Mouse (Mus musculus) urinary bladder, postnatal 25 days (tissue): ENCODE measurements at regions not wholly inside any gene's neighbourhood (a gene's known extent, or its start where the extent isn't known, plus 50 kb on each side); places are given as distances from the start of the nearest gene placed in this dataset.
A peak's percentile ranks its signal among the peaks of the same experiment; 100 is the strongest.

ENCODE experiments used
- DNase-seq: peaks from one replicate; pipeline ENCODE4 v3.0.0; 2022; ENCODE audit warnings: low spot score

DNA sequence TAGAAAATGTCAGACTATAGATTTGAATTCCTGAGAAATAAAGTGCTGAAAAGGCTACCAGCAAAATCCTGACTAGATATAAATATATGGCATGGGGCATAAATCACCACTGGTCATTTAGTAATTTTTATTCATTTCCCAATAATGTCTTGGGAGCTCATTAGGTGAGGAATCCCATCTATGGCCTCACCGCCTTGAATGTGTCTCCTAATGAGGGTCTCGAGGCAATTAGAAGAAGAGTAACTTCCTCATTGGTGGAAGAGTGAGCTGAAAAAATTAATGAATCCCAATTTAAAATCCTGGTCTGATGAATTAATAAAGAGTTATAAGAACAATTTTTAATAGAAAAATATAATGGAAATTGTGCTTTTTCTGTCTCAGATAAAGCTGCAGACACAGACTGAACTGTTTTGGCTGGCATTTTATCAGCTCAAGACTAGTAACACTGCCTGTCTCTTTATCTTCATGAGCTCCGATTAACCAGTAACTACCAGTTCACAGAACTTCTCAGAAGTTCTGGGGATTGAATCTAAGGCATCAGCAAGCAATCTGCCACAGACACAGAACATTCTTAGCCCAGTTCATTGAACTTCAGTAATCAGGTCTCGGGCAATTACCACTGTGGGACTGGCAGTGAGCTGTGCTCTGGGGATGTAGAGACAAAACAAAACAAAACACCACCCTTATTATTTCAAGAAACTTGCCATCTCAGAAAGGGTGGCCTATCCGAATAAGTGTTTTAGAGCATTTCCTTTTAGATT, 170.7 kb downstream of the Plpp3 start:
- no peak for DNase-seq

DNA sequence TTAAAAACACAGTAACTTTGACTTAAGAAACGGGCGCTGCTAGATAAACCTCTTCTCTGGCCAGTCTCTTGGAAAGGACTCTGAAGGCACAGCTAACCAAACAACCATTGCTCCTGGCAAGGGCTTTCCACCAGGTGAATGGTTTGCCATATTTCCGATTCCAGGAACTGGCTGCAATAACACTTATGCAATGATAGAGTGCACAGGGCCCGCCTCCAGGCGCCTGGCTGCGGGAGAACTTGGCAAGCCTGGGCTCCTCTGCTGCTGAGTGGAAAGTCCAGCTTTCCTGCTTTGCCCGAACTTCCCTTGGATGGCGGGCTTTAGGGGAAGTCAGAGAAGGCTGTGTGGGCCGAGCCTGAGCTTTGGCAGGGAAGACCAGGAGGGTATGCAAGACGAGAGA, 171.6 kb downstream of the Plpp3 start:
- peak; percentile 31 for DNase-seq

GRCm38 (mm10) chr4:105332081-105332480, 174.9 kb downstream of the Plpp3 start:
- DNase-seq = no peak

DNA sequence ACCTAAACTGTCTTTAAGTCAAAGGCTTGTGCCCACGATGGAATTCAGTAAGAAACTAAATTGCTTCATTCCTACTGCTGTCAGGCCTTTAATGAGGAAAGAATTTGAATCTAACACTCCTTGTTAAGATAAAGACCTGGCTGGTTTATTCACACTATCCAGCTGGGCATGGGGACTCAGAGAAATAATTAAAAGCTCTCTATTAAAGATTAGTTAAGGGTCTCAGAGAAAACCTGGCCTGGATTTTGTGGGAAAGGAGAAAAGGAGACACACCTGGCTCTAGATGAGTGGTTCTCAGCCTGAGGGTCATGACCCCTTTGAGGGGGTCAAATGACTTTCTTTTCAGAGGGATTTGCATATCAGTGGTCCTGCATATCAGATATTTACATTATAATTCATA, 178.7 kb downstream of the Plpp3 start:
- no peak for DNase-seq

DNA sequence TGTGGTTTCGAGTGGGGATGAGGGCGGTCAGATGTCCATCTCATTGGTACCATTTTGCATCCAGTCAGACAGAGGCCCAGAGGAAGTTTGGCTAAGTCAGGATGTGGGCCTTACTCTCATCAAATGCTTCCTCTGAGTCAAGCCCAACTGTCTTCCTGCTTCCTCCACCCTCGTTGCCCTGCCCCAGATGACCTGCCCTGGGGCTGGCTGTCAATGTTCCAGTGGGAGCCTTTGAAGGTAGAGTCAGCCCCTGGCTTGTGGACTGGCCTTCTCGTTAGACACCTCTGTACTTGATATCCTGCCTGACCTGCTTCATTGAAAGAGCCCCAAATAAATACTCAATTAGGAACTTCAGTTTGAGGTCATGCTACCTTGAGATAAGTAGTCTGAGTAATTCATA, 179.4 kb downstream of the Plpp3 start:
- DNase-seq = no peak

GRCm38 (mm10) chr4:105338131-105338530, 181.0 kb downstream of the Plpp3 start:
- no peak for DNase-seq

- peak; percentile 17 for DNase-seq
Measured at GRCm38 (mm10) chr4:105338861-105339260, 181.7 kb downstream of the Plpp3 start.

GRCm38 (mm10) chr4:105341274-105341673, 184.1 kb downstream of the Plpp3 start:
- DNase-seq = no peak

GRCm38 (mm10) chr4:105346846-105347245, 189.7 kb downstream of the Plpp3 start:
- no peak for DNase-seq

- no peak for DNase-seq
Measured at GRCm38 (mm10) chr4:105347911-105348310, 190.8 kb downstream of the Plpp3 start.

- no peak for DNase-seq
Measured at GRCm38 (mm10) chr4:105349316-105350207, 192.4 kb downstream of the Plpp3 start.

GRCm38 (mm10) chr4:105352342-105352741, 195.2 kb downstream of the Plpp3 start:
- no peak for DNase-seq

DNA sequence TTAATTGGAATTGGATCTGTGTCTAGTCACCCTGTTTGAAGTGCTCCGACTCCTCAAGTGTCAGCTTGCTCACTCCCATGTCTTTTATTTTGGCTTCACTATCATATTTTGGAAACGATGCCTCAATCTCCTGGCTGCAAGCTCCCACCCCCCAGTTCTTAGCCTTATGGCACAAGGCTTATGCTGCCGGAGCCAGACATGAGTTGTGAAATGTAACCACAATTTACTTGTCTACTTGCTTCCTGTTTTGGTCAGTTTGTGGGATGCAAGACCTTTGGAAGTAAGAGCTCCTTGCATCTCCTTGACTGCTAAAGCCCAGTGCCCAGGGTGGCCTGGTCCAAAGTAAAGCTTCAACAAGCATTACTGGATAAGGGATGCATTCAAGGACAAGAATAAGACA, 195.8 kb downstream of the Plpp3 start:
- no peak for DNase-seq

DNA sequence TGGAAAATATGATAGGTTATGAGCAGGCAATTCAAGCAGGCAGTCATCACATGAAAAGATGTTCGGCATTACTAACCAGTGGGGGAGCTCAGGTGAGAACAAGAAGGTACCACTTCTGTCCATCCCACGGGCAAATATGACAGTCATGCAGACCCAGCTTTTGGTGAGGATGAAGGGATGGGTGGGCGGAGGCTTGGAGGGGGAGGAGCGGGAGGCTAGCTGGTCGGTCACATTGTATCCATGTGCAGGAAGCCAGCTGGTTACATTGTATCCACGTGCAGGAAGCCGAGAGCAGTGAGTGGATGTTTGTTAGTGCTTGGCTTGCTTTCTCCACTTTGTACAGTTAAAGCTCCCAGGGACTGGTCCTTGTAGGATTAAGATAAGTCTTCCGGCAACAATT, 196.9 kb downstream of the Plpp3 start:
- no peak for DNase-seq

- DNase-seq = no peak
Measured at GRCm38 (mm10) chr4:105356616-105357015, 199.5 kb downstream of the Plpp3 start.

- DNase-seq = no peak
Measured at GRCm38 (mm10) chr4:105358725-105359124, 201.6 kb downstream of the Plpp3 start.

- DNase-seq = no peak
Measured at GRCm38 (mm10) chr4:105364496-105364895, 207.3 kb downstream of the Plpp3 start.

DNA sequence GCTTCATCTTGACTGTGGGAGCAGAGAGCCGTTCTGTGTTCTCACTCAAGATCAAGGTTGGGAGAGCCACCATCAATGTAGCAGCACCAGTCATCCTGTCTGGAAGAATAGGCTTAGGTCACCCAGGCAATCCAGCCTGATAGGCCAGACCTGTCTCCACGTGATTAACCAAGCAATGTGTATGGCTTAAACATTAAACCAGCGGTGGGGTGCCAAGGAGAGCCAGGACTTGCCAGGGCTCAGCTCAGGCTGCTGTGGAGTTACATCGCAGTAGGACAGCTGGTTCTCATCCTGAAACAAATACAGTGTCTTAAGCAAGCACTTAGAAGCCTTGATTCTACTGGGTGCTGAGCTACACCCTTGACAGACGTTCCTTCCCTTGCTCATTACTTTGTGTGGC, 207.9 kb downstream of the Plpp3 start:
- no peak for DNase-seq

DNA sequence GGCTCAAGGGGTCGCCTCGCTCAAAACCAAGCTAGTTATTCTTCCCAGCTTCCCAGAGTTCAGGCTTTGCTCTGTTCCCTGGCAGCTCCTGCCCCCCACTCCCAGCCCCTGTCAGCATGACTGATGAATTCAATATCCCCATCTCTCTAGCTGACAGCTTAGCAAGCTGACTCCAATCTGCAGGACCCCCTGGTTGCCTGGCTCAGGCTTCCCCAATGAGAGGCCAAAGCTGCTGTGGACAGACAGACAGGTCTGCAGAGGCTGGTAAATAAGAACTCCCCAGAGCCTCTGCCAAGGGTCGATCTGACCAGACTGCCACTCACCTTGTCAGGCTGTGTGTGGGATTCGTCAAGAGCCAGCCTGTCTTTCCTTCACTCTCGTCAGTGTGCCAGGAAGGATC, 219.4 kb downstream of the Plpp3 start:
- no peak for DNase-seq

GRCm38 (mm10) chr4:105377469-105378187, 220.5 kb downstream of the Plpp3 start:
- no peak for DNase-seq

DNA sequence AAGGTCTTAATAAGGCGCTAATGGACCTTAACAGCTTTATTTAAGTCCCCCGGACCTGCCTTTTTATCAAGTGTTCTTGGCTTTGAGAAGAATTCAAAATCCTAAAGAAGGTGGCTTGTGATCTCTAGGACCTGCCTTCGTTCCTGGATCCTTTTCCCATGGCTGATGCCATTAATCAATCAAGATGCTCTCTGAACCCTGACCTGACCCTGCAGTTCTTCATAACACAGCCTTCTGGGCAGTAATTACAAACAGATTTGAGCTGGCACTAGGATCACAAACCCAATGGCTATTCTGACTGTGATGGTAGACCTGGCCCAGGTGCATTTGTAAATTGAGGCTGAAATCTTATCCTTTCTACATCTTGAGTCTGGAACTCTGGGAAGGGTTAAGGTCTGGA, 227.7 kb downstream of the Plpp3 start:
- DNase-seq = no peak

GRCm38 (mm10) chr4:105385481-105385880, 228.3 kb downstream of the Plpp3 start:
- DNase-seq = no peak

- DNase-seq = no peak
Measured at GRCm38 (mm10) chr4:105390378-105390777, 233.2 kb downstream of the Plpp3 start.
